In the genomic region with DNA sequence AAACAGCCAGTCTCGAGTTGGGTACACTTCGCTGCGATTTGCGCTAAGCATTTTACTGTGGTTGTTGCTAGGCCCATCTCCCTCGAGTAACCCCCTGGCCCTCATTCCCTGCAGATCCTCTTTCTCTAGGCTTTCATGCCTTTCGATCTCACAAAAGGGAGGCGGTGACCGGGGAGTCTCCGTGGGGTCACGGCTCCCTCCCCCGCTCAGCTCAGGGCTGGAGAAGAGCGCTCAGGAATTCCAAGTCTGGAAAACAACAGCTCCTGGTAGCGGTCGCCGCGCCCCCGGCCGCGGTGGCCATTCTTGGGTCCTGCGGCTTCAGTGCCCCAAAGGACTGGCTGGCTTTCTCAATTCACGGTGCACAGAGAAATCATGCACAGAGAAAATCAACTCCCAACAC, we compare ENCODE assay signal across 8 mouse cellular contexts. TPM values are rescaled to one million over a fixed set of nuclear protein-coding genes. Genes with fewer than 3 reads are reported as not detected.
DNase-seq lines count a peak whose midpoint lies in the region; ATAC-seq and TF ChIP-seq lines count a peak whose summit lies in the region.

No protein-coding gene starts in this region.

- intact Hi-C loops in left cerebral cortex, adult 2 months (cut with DNase I) = loop anchor here (2.0 to 5.0 kb wide), 2 partner anchors 92 to 107 kb away; no protein-coding TSS in a partner anchor

- peak overlapping the region; percentile 90 for H3K27ac ChIP-seq in left cerebral cortex, adult 2 months
- H3K27ac ChIP-seq in cortical plate, adult 2 months (ENCODE audit: insufficient read depth, low read length) = peak overlapping the region; percentile 98
- H3K27ac ChIP-seq in heart, embryonic 12.5 days (ENCODE audit: poor library complexity, severe bottlenecking) = peak overlapping the region; percentile 52
- H3K27ac ChIP-seq in limb, embryonic 13.5 days = peak overlapping the region; percentile 93; the same call in 1 of the 2 replicates

- no peak for DNase-seq in left cerebral cortex, adult 2 months (ENCODE audit: extremely low spot score in 1 of 2, low spot score in 2 of 2)
- DNase-seq in left cerebral cortex, adult 11 months (ENCODE audit: low spot score) = no peak
- DNase-seq in ovary, postnatal 14 days (ENCODE audit: low spot score) = peak; percentile 53
- no peak for DNase-seq in urinary bladder, postnatal 10 days (ENCODE audit: low spot score)

- peak overlapping the region; percentile 92 for H3K4me3 ChIP-seq in left cerebral cortex, adult 2 months
- H3K4me3 ChIP-seq in cortical plate, adult 2 months (ENCODE audit: insufficient read depth, low read length) = peak overlapping the region; percentile 82
- H3K4me3 ChIP-seq in heart, embryonic 12.5 days = peak overlapping the region; percentile 69
- H3K4me3 ChIP-seq in limb, embryonic 13.5 days = peak overlapping the region; percentile 71

- no peaks in the 10 kb centered on the region for H3K36me3 ChIP-seq in heart, embryonic 12.5 days
- no peaks in the 10 kb centered on the region for H3K36me3 ChIP-seq in limb, embryonic 13.5 days

- TF ChIP-seq POLR2A in cortical plate, adult 2 months (IDR thresholded peaks at IDR 0.05; ENCODE audit: extremely low read depth, insufficient read depth, low read length) = peak; percentile 54; the same call in 1 of the 2 replicates

- 2% methylated on average over 20 of the region's 21 CpGs for WGBS in heart, embryonic 12.5 days
- 1% methylated on average over 21 of the region's 21 CpGs for WGBS in limb, embryonic 13.5 days

- ATAC-seq in heart, embryonic 12.5 days (ENCODE audit: insufficient number of reproducible peaks, low FRiP score) = no peak
- no peak for ATAC-seq in limb, embryonic 13.5 days (ENCODE audit: low FRiP score, low read depth)
- no peak for ATAC-seq in megakaryocyte-erythroid progenitor cell, adult 5-6 weeks (replicated peaks; ENCODE audit: low FRiP score, low TSS enrichment, poor library complexity, severe bottlenecking)

- no peaks in the 10 kb centered on the region; the same call in 1 of the 2 replicates for H3K27me3 ChIP-seq in heart, embryonic 12.5 days (replicated peaks)
- peaks cover 57% of the 10 kb centered on the region for H3K27me3 ChIP-seq in limb, embryonic 13.5 days

- H3K9me3 ChIP-seq in heart, embryonic 12.5 days (replicated peaks) = no peaks in the 10 kb centered on the region
- no peaks in the 10 kb centered on the region for H3K9me3 ChIP-seq in limb, embryonic 13.5 days

- H3K9ac ChIP-seq in heart, embryonic 12.5 days = peak overlapping the region; percentile 92; the same call in 1 of the 2 replicates
- peak overlapping the region; percentile 88 for H3K9ac ChIP-seq in limb, embryonic 13.5 days

- peak; percentile 15 for TF ChIP-seq CTCF in left cerebral cortex, adult 2 months (IDR thresholded peaks at IDR 0.05)
- TF ChIP-seq CTCF in cortical plate, adult 2 months (IDR thresholded peaks at IDR 0.05; ENCODE audit: extremely low read depth, insufficient read depth, low read length) = no peak

- peaks cover 8% of the 10 kb centered on the region for H3K4me1 ChIP-seq in cortical plate, adult 2 months (ENCODE audit: control insufficient read depth, insufficient read depth, low read length)
- peaks cover 43% of the 10 kb centered on the region for H3K4me1 ChIP-seq in heart, embryonic 12.5 days (replicated peaks)
- peaks cover 70% of the 10 kb centered on the region for H3K4me1 ChIP-seq in limb, embryonic 13.5 days

- peak overlapping the region; percentile 93 for H3K4me2 ChIP-seq in heart, embryonic 12.5 days
- H3K4me2 ChIP-seq in limb, embryonic 13.5 days (replicated peaks) = peak overlapping the region; percentile 93

RNA-seq across cellular contexts. Expression of a gene that starts 3.0 kb away (rescaled TPM):
- total RNA-seq in left cerebral cortex, adult 2 months (2021) = 10 to 100 TPM; 79.1 to 84.5 TPM
- 80.9 and 84.4 TPM in 2 replicates for polyA plus RNA-seq in cortical plate, adult 2 months (2012; rRNA removed)
- polyA plus RNA-seq in heart, embryonic 12.5 days (2016; fragmentation: Nextera tagmentation; extraction: Ambion mirVana) = 8.2 and 8.8 TPM in 2 replicates
- 14.5 and 16.1 TPM in 2 replicates for polyA plus RNA-seq in limb, embryonic 13.5 days (2015; fragmentation: Nextera tagmentation; extraction: Ambion mirVana)
- total RNA-seq in megakaryocyte-erythroid progenitor cell, adult 5-6 weeks (2014; fragmentation: Nextera tagmentation) = not detected in 2 replicates
- not detected in 2 replicates for total RNA-seq in megakaryocyte-erythroid progenitor cell, adult 5-6 weeks (2017)
